Mouse (Mus musculus) heart, embryonic 15.5 days (tissue): ENCODE results near the gene Atg7. TPM values are rescaled to one million over a fixed set of nuclear protein-coding genes. Genes with fewer than 3 reads are reported as not detected.

ENCODE experiments used
- ATAC-seq: fragments of 200-750 bp; cut with Nextera tagmentation; replicated peaks from 2 replicates; pipeline ENCODE4 v1.8.0; 2017; ENCODE audit warnings: low read depth, moderate TSS enrichment; ENCODE audit not compliant: insufficient number of reproducible peaks, insufficient read depth, low FRiP score
- H3K27ac ChIP-seq: fragments of 300-500 bp; sonication (generic); 2 replicates; pipeline ENCODE4 v1.5.1; 2015; ENCODE audit warnings: mild to moderate bottlenecking, inconsistent platforms
- H3K27me3 ChIP-seq: fragments of 300-500 bp; sonication (generic); 2 replicates; pipeline ENCODE4 v1.6.1; 2015; ENCODE audit warnings: inconsistent platforms
- H3K36me3 ChIP-seq: fragments of 300-500 bp; sonication (generic); 2 replicates; pipeline ENCODE4 v1.6.1; 2015; ENCODE audit warnings: mild to moderate bottlenecking, inconsistent platforms
- H3K4me1 ChIP-seq: fragments of 300-500 bp; sonication (generic); replicated peaks from 2 replicates; pipeline ENCODE4 v1.6.1; 2015; ENCODE audit warnings: inconsistent platforms
- H3K4me2 ChIP-seq: fragments of 300-500 bp; sonication (generic); 2 replicates; pipeline ENCODE4 v1.6.1; 2015; ENCODE audit warnings: inconsistent platforms, mild to moderate bottlenecking, moderate library complexity
- H3K4me3 ChIP-seq: fragments of 300-500 bp; sonication (generic); 2 replicates; pipeline ENCODE4 v1.5.1; 2015; ENCODE audit warnings: mild to moderate bottlenecking, inconsistent platforms
- H3K9ac ChIP-seq: fragments of 300-500 bp; sonication (generic); 2 replicates; pipeline ENCODE4 v1.6.1; 2015; ENCODE audit warnings: mild to moderate bottlenecking, inconsistent platforms
- H3K9me3 ChIP-seq: fragments of 300-500 bp; sonication (generic); replicated peaks from 2 replicates; pipeline ENCODE4 v1.6.1; 2016; ENCODE audit warnings: inconsistent platforms
- WGBS: fragments of 180-500 bp; shearing (Covaris S2); methylation state at CpG from one replicate; pipeline ENCODE4 v1.1.7; 2015; ENCODE audit warnings: mixed read lengths; 5-methylcytosine and 5-hydroxymethylcytosine counted together
- polyA plus RNA-seq: library from polyadenylated mRNA; unstranded; fragments of >200 nt; fragmentation: Nextera tagmentation; extraction: Ambion mirVana; gene quantifications from 2 replicates; pipeline ENCODE4 v1.2.1, GENCODE M21; 2015

Atg7 gene
- polyA plus RNA-seq, 1 experiment from 2014 or later, result 15.1 TPM

- Histone ChIP-seq H3K27ac (no peak overlapping the region), H3K36me3 (no peaks in the 10 kb centered on the region), H3K9me3 (no peaks in the 10 kb centered on the region), H3K4me3 (no peak overlapping the region), H3K4me2 (no peak overlapping the region), H3K4me1 (peaks cover 26% of the 10 kb centered on the region), H3K9ac (no peak overlapping the region), H3K27me3 (no peaks in the 10 kb centered on the region)
- no peak for ATAC-seq
- 86% methylated on average over 9 of the region's 9 CpGs for WGBS
Measured at GRCm38 (mm10) chr6:114829660-114830438, 187.0 kb downstream of the Atg7 start.

DNA sequence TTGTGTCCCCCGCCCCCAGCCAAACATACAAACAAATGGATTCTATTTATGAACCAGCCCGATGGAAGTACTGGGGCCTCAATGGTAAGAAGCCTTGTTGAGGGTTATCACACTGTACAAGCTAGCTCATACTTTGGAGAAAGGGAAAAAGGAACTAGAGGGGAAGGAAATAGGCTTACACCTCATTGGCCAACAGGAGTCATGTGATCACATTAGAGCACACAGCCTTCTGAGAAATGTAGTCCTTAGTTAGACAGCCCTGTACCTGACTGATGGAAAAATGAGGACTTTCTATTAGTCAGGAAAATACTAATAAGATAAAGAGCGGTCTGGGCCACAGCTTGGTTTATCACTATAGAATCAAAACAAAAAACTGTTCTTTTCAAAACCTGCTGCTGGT, 188.9 kb downstream of the Atg7 start:
- WGBS, result 83% methylated on average over 3 of the region's 3 CpGs
- ATAC-seq, result no peak
- Histone ChIP-seq H3K36me3 (no peaks in the 10 kb centered on the region), H3K9ac (no peak overlapping the region), H3K4me3 (no peak overlapping the region), H3K9me3 (no peaks in the 10 kb centered on the region), H3K4me2 (no peak overlapping the region), H3K27ac (no peak overlapping the region), H3K4me1 (peaks cover 26% of the 10 kb centered on the region), H3K27me3 (no peaks in the 10 kb centered on the region)

- Histone ChIP-seq H3K27me3 (no peaks in the 10 kb centered on the region), H3K27ac (peak overlapping the region; percentile 50), H3K4me1 (peaks cover 32% of the 10 kb centered on the region), H3K36me3 (no peaks in the 10 kb centered on the region), H3K4me2 (no peak overlapping the region), H3K9ac (no peak overlapping the region), H3K4me3 (no peak overlapping the region), H3K9me3 (no peaks in the 10 kb centered on the region)
- WGBS, result 54% methylated on average over 9 of the region's 9 CpGs
- ATAC-seq, result no peak
Measured at GRCm38 (mm10) chr6:114833058-114833685, 190.3 kb downstream of the Atg7 start.

GRCm38 (mm10) chr6:114833791-114834346, 191.0 kb downstream of the Atg7 start:
- no peak overlapping the region for H3K4me2 ChIP-seq
- 53% methylated on average over 4 of the region's 4 CpGs for WGBS
- H3K4me1 ChIP-seq, result peaks cover 36% of the 10 kb centered on the region
- no peaks in the 10 kb centered on the region for H3K9me3 ChIP-seq
- no peaks in the 10 kb centered on the region for H3K36me3 ChIP-seq
- H3K27me3 ChIP-seq, result no peaks in the 10 kb centered on the region
- H3K27ac ChIP-seq, result peak overlapping the region; percentile 50
- no peak overlapping the region for H3K9ac ChIP-seq
- peak; percentile 58; the same call in 1 of the 2 replicates for ATAC-seq
- no peak overlapping the region for H3K4me3 ChIP-seq

DNA sequence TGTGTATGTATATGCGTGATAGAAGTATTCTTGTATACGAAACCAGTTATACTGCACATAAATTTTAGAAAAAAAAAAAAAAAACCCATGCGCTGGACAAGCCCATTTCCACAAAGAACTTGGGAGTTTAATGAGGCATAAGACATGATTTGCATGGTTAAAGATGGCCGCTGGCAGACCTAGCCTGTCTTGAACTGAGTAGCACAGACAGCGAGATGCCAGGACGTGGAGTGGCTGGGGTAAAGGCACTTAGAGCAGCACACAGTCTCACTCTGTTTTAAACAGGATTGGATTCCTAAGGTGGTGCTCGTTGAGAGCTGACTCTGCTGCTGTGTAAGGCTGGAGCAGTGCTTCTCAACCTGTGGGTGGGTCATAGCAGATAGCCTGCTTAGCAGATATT, 192.4 kb downstream of the Atg7 start:
- Histone ChIP-seq H3K4me2 (no peak overlapping the region), H3K36me3 (no peaks in the 10 kb centered on the region), H3K4me1 (peaks cover 51% of the 10 kb centered on the region), H3K9ac (no peak overlapping the region), H3K4me3 (no peak overlapping the region), H3K9me3 (no peaks in the 10 kb centered on the region), H3K27ac (no peak overlapping the region), H3K27me3 (no peaks in the 10 kb centered on the region)
- WGBS, result 81% methylated on average over 7 of the region's 7 CpGs
- no peak for ATAC-seq

DNA sequence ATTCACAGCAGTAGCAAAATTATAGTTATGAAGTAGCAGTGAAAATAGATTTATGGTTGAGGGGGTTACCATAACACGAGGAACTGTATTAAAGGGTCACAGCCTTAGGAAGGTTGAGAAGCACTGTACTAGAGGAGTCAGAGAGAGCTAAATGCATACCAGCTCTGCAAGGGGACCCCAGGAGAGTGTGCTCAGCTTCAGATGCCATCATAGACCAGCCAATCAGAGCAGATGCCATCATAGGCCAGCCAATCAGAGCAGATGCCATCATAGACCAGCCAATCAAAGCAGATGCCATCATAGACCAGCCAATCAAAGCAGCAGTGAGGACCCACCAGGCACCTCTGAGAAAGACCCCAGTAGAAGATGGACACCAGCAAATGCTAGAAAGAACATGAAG, 192.9 kb downstream of the Atg7 start:
- H3K4me1 ChIP-seq, result peaks cover 55% of the 10 kb centered on the region
- H3K27ac ChIP-seq, result no peak overlapping the region
- no peak overlapping the region for H3K9ac ChIP-seq
- no peak for ATAC-seq
- H3K9me3 ChIP-seq, result no peaks in the 10 kb centered on the region
- no peak overlapping the region for H3K4me3 ChIP-seq
- H3K36me3 ChIP-seq, result no peaks in the 10 kb centered on the region
- no peaks in the 10 kb centered on the region for H3K27me3 ChIP-seq
- 90% methylated on average over 1 of the region's 1 CpGs for WGBS
- H3K4me2 ChIP-seq, result no peak overlapping the region

DNA sequence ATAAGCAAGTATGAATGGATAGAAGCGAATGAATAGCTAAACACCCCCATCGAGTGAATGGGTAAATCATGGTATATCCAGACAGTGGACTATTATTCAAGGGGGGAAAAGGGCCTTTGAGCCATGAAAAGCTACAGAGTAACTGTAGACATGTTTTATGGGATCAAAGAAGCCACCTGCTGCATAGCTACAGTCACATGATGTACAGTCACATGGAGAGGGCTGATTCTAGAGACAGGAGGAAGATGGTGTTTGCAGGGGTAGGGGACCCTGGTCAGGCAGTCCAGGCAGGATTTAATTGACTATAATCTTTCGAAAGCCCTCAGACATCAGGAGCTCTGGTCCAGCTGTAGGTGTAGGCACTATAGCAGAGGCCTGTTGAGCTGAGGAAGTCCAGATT, 193.5 kb downstream of the Atg7 start:
- ATAC-seq, result no peak
- peaks cover 61% of the 10 kb centered on the region for H3K4me1 ChIP-seq
- no peak overlapping the region for H3K27ac ChIP-seq
- H3K27me3 ChIP-seq, result no peaks in the 10 kb centered on the region
- no peak overlapping the region for H3K4me2 ChIP-seq
- no peaks in the 10 kb centered on the region for H3K36me3 ChIP-seq
- H3K9ac ChIP-seq, result no peak overlapping the region
- H3K4me3 ChIP-seq, result no peak overlapping the region
- 77% methylated on average over 3 of the region's 3 CpGs for WGBS
- H3K9me3 ChIP-seq, result no peaks in the 10 kb centered on the region

DNA sequence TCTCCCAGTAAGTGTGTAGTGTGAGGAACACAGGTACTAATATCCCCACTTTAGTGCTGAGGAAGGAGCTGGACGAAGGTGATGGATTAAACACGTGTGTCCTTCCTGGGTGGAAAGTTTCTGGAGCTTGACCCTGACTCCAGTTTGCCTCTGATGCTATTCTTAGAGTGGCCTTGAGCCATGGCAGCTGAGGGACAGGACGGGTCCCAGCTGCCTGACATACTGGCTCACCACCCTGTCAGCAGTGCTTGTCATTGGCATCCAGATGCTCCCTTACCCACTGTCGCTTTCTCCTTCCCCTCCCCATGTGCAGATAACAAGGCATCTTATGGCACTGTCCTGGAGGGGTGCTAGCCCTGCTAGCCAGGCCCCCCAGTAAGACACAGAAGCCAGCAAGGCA, 196.0 kb downstream of the Atg7 start:
- Histone ChIP-seq H3K27me3 (no peaks in the 10 kb centered on the region), H3K9ac (no peak overlapping the region), H3K36me3 (no peaks in the 10 kb centered on the region), H3K4me2 (no peak overlapping the region), H3K9me3 (no peaks in the 10 kb centered on the region), H3K27ac (no peak overlapping the region), H3K4me3 (no peak overlapping the region), H3K4me1 (peaks cover 45% of the 10 kb centered on the region)
- no peak for ATAC-seq
- 41% methylated on average over 4 of the region's 4 CpGs for WGBS

- 81% methylated on average over 7 of the region's 7 CpGs for WGBS
- Histone ChIP-seq H3K27me3 (no peaks in the 10 kb centered on the region), H3K9me3 (no peaks in the 10 kb centered on the region), H3K4me1 (peaks cover 39% of the 10 kb centered on the region), H3K4me2 (no peak overlapping the region), H3K4me3 (no peak overlapping the region), H3K27ac (no peak overlapping the region), H3K36me3 (no peaks in the 10 kb centered on the region), H3K9ac (no peak overlapping the region)
- ATAC-seq, result no peak
Measured at GRCm38 (mm10) chr6:114840012-114840411, 197.1 kb downstream of the Atg7 start.

DNA sequence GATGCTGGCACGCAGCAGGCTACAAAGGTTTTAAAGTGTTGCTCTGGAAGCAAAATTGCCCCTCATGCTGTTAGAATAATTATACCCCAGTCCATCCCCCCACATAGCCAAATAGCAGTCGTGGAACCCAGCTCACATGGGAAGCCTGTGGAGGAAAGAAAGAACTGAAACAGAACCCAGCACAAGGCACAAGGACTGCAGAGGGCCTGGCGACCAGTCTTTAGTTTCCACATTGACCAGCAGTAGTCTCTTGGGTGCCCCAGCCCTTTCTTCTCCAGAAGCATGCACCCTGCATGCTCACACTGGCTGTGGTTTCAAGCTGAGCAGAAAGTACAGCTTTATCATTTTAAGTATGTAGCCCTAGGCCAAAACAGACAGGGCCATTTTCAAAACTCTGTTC, 199.2 kb downstream of the Atg7 start:
- H3K4me3 ChIP-seq, result no peak overlapping the region
- H3K9ac ChIP-seq, result no peak overlapping the region
- no peak overlapping the region for H3K27ac ChIP-seq
- no peaks in the 10 kb centered on the region for H3K27me3 ChIP-seq
- ATAC-seq, result no peak
- 72% methylated on average over 3 of the region's 3 CpGs for WGBS
- no peak overlapping the region for H3K4me2 ChIP-seq
- no peaks in the 10 kb centered on the region for H3K36me3 ChIP-seq
- no peaks in the 10 kb centered on the region for H3K9me3 ChIP-seq
- H3K4me1 ChIP-seq, result peaks cover 36% of the 10 kb centered on the region

DNA sequence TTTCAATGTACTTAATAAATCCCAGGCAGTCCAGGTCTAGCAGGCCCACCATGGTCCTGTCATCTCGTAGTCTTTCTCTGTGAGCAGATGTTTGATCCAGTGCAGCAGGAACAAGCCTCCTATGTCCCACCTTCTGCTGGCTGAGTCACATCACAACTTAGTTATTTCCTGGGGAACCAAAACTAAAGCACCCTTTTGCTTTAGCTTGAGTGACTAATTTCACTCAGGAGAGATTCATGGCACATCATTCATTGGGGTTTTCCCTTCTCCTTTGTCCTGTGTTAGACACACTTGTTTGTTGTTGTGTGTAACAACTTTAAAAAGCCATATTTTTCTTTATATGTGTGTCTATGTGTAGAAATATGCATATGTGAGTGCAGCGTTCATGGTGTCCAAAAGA, 200.0 kb downstream of the Atg7 start:
- Histone ChIP-seq H3K27ac (no peak overlapping the region), H3K9me3 (no peaks in the 10 kb centered on the region), H3K27me3 (no peaks in the 10 kb centered on the region), H3K4me1 (peaks cover 33% of the 10 kb centered on the region), H3K4me3 (no peak overlapping the region), H3K36me3 (no peaks in the 10 kb centered on the region), H3K9ac (no peak overlapping the region), H3K4me2 (no peak overlapping the region)
- no peak for ATAC-seq
- 93% methylated on average over 2 of the region's 2 CpGs for WGBS
